Mouse (Mus musculus): ENCODE results near the gene Samd15.

GRCm38 (mm10) chr12:87229633-87230032 lies 30.1 kb downstream of the Samd15 start:
- TF ChIP-seq CTCF (conservative IDR thresholded peaks at IDR 0.05; ENCODE audit: low read length) (no peak), POU5F1 (IDR thresholded peaks at IDR 0.05; ENCODE audit: borderline replicate concordance, low read length) (no peak)
